Mouse (Mus musculus) erythroblast, embryonic 14.5 days (primary cell): ENCODE results near the gene Adnp. TPM values are rescaled to one million over a fixed set of nuclear protein-coding genes. Genes with fewer than 3 reads are reported as not detected.
"Not testable (repeated sequence)": the region's sequence is repeated elsewhere in the genome, so short reads cannot be mapped to it uniquely, and the experiment has no call there.

ENCODE experiments used
- H3K27me3 ChIP-seq: 2 replicates; pipeline ENCODE4 v1.6.1; 2012; ENCODE audit warnings: inconsistent platforms; ENCODE audit not compliant: control insufficient read depth
- H3K36me3 ChIP-seq: 2 replicates; pipeline ENCODE4 v1.6.1; 2012; ENCODE audit warnings: mild to moderate bottlenecking, inconsistent platforms; ENCODE audit not compliant: control insufficient read depth
- H3K4me1 ChIP-seq: 2 replicates; pipeline ENCODE4 v1.6.1; 2012; ENCODE audit warnings: inconsistent platforms; ENCODE audit not compliant: control insufficient read depth
- H3K4me3 ChIP-seq: replicated peaks from 2 replicates; pipeline ENCODE3; 2012; ENCODE audit warnings: moderate library complexity, mild to moderate bottlenecking, inconsistent platforms
- H3K9me3 ChIP-seq: 2 replicates; pipeline ENCODE4 v1.6.1; 2012; ENCODE audit warnings: low read length, inconsistent platforms, mixed read lengths; ENCODE audit not compliant: control insufficient read depth
- GATA1 ChIP-seq: IDR thresholded peaks from 2 replicates; pipeline ENCODE4 v1.6.1; 2012; ENCODE audit warnings: low read length, inconsistent platforms, mixed read lengths
- TAL1 ChIP-seq: IDR thresholded peaks from 3 replicates; pipeline ENCODE4 v1.6.1; 2012; ENCODE audit warnings: low read length, inconsistent platforms, mixed read lengths
- polyA plus RNA-seq: library from polyadenylated mRNA; stranded (reverse); fragments of >175 nt; gene quantifications from 2 replicates; pipeline ENCODE4 v1.2.3, GENCODE M21; 2012

Gene Adnp
- polyA plus RNA-seq, 1 experiment: 0.71 TPM

- TF ChIP-seq GATA1 (no peak), TAL1 (no peak)
- peaks cover 66% of the 10 kb centered on the region for H3K27me3 ChIP-seq
- no peaks in the 10 kb centered on the region; the same call in 1 of the 2 replicates for H3K9me3 ChIP-seq
- peaks cover 50% of the 10 kb centered on the region for H3K4me1 ChIP-seq
- peak overlapping the region; percentile 39 for H3K4me3 ChIP-seq
- no peaks in the 10 kb centered on the region for H3K36me3 ChIP-seq
Observed at GRCm38 (mm10) chr2:168161514-168161971, 45.4 kb downstream of the Adnp start.

- H3K36me3 ChIP-seq: no peaks in the 10 kb centered on the region
- peaks cover 68% of the 10 kb centered on the region for H3K27me3 ChIP-seq
- no peak for TF ChIP-seq GATA1
- TF ChIP-seq TAL1: no peak
- no peak overlapping the region for H3K4me3 ChIP-seq
- H3K9me3 ChIP-seq: no peaks in the 10 kb centered on the region; the same call in 1 of the 2 replicates
- peaks cover 54% of the 10 kb centered on the region for H3K4me1 ChIP-seq
Observed at GRCm38 (mm10) chr2:168160370-168160930, 46.5 kb downstream of the Adnp start.

- Histone ChIP-seq H3K4me1 (peaks cover 66% of the 10 kb centered on the region), H3K36me3 (no peaks in the 10 kb centered on the region), H3K4me3 (peak overlapping the region; percentile 13), H3K27me3 (peaks cover 67% of the 10 kb centered on the region), H3K9me3 (no peaks in the 10 kb centered on the region; the same call in 1 of the 2 replicates)
- TF ChIP-seq TAL1 (no peak), GATA1 (no peak)
Observed at GRCm38 (mm10) chr2:168158911-168159711, 47.8 kb downstream of the Adnp start.

- H3K4me1 ChIP-seq: peaks cover 77% of the 10 kb centered on the region
- H3K27me3 ChIP-seq: peaks cover 60% of the 10 kb centered on the region
- H3K9me3 ChIP-seq: not testable (repeated sequence)
Observed at GRCm38 (mm10) chr2:168157974-168158373, 48.9 kb downstream of the Adnp start.

GRCm38 (mm10) chr2:168156361-168156760 is 50.6 kb downstream of the Adnp start:
- no peaks in the 10 kb centered on the region; the same call in 1 of the 2 replicates for H3K9me3 ChIP-seq
- no peak overlapping the region for H3K4me3 ChIP-seq
- H3K36me3 ChIP-seq: peaks cover 8% of the 10 kb centered on the region
- TF ChIP-seq TAL1 (no peak), GATA1 (no peak)
- H3K27me3 ChIP-seq: peaks cover 46% of the 10 kb centered on the region
- H3K4me1 ChIP-seq: peaks cover 68% of the 10 kb centered on the region

More at GRCm38 (mm10) chr2:168157974-168158373, 48.9 kb downstream of the Adnp start:
- H3K4me3 ChIP-seq, H3K36me3 ChIP-seq: not testable (repeated sequence)

DNA sequence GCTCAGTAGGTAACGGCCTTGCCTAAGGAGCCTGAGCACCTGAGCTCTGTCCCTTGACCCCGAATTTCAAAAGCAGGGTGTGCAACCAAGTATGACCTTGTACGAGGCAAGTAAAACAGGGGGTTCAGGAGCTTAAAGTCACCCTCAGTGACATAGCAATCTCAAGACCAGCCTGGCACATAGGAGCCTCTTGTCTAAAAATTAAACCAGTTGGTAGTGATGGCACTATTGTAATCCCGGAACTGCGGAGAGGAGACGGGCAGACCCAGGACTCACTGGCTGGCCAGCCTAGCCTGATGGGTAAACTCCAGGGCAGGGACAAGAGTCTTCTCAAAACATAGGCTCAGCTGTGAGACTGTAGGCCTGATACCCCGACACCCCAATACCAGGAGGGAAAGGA is 51.2 kb downstream of the Adnp start:
- no peak for TF ChIP-seq TAL1
- TF ChIP-seq GATA1: no peak
- Histone ChIP-seq H3K27me3 (peaks cover 39% of the 10 kb centered on the region), H3K4me1 (peaks cover 65% of the 10 kb centered on the region), H3K4me3 (no peak overlapping the region), H3K9me3 (no peaks in the 10 kb centered on the region; the same call in 1 of the 2 replicates), H3K36me3 (peaks cover 8% of the 10 kb centered on the region)

GRCm38 (mm10) chr2:168154090-168154881 is 52.6 kb downstream of the Adnp start:
- H3K4me1 ChIP-seq: peaks cover 53% of the 10 kb centered on the region
- peaks cover 26% of the 10 kb centered on the region for H3K27me3 ChIP-seq
- peak overlapping the region; percentile 61 for H3K4me3 ChIP-seq
- TF ChIP-seq TAL1 (no peak), GATA1 (no peak)
- H3K36me3 ChIP-seq: peaks cover 8% of the 10 kb centered on the region
- H3K9me3 ChIP-seq: no peaks in the 10 kb centered on the region

GRCm38 (mm10) chr2:168149241-168149640 is 57.7 kb downstream of the Adnp start:
- TF ChIP-seq TAL1: no peak
- TF ChIP-seq GATA1: no peak
- H3K27me3 ChIP-seq: no peaks in the 10 kb centered on the region
- peaks cover 8% of the 10 kb centered on the region for H3K36me3 ChIP-seq

More at GRCm38 (mm10) chr2:168149241-168149640, 57.7 kb downstream of the Adnp start:
- Histone ChIP-seq H3K4me3 (no peak overlapping the region), H3K4me1 (peaks cover 16% of the 10 kb centered on the region), H3K9me3 (no peaks in the 10 kb centered on the region)
